Mouse (Mus musculus) adrenal gland, adult 8-10 months (tissue): ENCODE data around the gene Tex35. TPM values are rescaled to one million over a fixed set of nuclear protein-coding genes. Genes with fewer than 3 reads are reported as not detected.

Experiments
- DNase-seq: peaks from one replicate; pipeline ENCODE4 v3.0.0; 2022
- total RNA-seq, 4 experiments: library from RNA; stranded (reverse); gene quantifications; 2 replicates each; pipeline ENCODE4 v1.2.4; 2022

Gene Tex35
- not detected for total RNA-seq

DNA sequence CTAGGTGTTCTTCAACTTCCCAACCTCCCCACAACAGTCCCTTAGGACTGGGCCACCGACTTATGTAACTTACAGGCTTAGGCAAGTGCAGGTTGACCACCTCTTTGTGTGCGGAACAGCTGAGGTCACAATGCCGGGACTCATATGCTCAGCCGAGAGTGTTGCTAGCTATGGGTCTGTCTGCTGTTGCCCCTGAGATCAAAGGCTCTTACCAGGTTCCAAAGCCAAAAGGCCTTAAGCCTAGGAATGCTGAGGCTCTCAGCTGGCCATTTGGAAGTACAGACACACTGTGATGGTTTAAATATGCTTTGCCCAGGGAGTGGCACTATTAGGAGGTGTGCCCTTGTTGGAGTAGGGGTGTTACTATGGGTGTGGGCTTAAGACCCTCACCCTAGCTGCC is at the start of gene Tex35:
Tex35 (minus strand) TSS at position 101 of the 400 bp plus-strand sequence.
- DNase-seq: no peak

DNA sequence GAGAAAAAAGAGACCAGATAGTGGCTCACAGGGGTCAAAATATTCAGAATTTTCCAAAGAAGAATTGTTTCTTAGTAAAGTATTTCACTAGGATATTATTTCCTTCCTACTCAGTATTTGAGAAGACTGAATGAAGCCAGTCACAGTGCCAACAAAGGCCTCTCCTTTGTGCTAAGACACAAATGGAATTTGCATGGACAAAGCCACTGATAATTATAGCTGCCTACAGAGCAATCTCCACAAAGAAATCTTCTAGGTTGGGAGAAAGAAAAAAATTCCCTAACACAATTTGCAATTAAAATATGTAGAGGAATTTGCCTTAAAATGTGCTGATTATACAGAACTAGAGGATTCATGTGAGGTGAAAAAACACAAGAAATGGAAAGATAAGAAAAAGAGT is 45.3 kb upstream of the Tex35 start:
- no peak for DNase-seq

DNA sequence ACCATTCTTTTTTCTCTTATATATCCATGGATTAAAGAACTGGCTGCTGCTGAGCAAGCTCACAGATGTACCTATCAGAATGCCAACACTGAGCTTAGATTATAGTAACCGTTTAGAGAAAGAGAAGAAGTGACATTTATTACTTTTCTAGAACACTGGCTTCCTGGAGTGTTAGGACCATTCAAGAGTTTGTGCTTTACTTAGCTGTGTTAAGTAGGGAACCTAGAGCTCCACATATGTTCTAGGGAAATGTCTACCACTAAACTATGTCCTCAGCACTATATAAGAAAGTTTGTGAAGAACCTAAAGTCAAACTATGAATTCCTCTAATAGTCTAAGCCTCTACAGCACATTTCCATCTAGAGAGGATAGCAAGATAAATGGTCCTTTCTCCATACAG is 41.6 kb upstream of the Tex35 start:
- DNase-seq: no peak

DNA sequence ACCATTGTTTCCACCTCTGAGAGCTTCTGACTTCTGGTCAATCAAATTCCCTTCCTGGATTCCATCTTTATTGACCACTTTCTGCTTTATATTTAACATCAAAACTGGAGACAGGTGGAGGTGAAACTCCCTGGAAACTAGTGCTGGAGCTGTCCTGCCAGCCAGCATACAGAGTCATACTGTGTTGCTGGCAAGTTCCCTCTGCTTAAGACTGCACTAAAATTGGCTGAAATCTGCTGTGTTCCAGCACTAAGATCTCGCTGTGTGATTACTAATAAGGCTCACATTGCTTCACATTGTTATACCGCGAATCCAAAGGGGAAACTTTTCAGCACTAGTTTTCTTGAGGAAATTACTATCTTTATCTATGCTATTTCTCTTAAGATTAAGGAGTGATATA is 36.1 kb upstream of the Tex35 start:
- DNase-seq: no peak

DNA sequence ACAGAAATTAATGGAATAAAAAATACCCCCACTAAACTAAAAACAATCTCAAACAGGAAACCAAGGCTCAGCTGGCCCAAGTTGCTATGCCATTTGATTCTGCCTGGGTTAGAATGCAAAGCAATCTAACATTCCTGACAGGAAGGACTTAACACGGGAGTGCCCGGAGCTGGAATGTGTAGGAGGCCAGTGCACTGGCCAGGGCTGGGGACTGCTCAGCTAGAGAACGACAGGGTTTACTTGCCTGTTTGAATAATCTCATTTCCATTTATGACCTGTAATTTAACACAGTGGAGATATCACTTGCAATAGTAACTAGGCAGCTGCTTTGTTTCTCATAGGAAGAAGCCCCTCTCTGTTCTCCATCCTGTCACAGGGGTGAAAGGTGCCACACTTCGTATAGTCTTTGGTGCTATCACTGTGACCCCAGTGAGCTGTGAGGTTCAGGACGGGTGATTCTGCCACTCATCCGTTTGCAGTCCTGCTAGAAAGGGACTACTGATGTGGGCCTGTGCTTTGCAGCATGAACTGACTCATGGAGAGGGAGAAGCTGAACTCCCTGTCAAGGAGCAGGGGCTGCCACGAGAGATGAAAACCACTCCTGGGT is 34.9 kb upstream of the Tex35 start:
- no peak for DNase-seq

DNA sequence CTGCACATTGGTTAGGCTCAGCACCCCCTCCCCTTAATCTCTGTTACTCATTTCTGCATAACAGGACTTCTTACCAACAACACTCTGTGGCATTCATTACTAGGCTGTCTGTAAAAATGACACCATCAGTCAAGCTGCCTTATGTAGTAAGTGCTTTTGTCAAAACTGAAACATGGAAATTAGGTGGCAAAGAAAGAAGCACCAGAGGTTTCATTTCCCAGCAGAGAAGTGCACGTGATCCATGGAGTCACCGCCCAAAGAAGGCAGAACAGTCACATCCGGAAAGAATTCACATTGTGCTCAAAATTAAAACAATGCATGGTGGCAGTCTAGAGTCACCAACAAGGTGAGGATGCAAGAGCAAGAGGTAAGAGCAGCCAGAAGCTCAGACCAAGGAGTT is 32.5 kb upstream of the Tex35 start:
- no peak for DNase-seq

DNA sequence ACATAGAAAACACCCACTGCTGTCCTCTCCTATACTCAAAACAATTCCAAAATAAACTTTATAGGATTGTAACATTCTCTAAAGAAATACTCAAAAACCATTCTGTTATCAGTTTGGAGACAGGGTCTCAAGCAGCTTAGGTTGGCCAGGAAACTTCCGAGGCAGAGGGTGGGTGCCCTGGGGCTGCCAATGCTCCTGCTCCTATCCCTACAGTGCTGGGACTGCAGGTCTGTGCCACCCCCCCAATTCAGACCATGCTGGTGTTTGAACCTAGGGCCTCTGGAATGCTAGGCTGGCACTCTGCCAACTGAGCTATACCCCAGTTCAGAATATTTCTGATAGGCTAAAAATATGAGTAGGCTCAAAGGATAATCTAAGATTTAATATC is 29.4 kb upstream of the Tex35 start:
- no peak for DNase-seq

DNA sequence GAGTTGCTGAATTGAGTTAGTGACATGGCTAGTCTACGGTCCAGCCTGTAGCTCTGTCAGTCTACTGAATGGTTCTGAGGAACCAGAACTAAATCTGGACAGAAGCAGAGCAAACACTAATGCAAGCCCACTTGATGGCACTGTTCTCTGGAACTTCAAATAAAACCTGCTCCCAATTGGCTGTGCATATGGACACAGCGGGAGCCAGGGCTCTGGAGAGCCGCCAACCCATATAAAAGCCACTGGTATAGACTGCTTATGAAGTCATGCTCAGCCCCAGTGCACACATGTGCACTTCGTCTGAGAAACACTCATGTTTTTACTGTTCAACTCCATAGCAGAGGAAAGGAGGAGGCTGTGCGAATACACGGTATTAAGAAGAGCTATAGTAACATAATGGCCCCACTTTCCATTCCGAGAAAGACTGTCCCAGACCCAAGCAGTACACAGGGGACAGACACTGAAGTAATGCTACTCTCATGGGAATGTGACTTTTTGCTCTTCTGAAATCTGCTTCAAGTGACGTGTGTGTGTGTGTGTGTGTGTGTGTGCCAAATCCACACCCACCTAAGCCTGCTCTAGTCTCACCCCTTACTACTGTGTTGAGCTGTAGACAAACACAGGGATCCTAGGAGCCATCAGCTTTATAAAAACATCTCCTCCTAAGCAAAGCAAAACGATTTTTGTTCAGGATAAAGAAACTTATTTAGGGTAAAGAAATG is 28.8 kb upstream of the Tex35 start:
- no peak for DNase-seq

DNA sequence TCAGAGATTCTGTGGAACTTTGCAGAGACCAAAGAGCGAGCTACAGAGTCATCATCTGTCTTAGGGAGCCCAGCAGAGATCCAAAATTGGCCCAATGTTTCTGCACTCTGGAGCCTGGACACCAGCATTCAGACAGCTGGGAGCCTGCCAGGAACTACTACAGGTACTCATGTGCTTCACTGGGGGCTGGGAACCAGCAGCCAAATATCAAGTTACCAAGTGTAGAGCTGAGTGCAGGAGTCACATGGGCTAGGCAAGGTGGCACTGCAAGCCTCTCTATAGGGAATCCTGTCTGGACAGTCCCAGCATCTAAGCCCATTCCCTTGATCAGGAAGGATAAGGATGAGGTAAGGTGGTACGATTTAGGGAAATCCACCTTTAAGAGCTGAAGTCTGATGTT is 19.7 kb upstream of the Tex35 start:
- no peak for DNase-seq

DNA sequence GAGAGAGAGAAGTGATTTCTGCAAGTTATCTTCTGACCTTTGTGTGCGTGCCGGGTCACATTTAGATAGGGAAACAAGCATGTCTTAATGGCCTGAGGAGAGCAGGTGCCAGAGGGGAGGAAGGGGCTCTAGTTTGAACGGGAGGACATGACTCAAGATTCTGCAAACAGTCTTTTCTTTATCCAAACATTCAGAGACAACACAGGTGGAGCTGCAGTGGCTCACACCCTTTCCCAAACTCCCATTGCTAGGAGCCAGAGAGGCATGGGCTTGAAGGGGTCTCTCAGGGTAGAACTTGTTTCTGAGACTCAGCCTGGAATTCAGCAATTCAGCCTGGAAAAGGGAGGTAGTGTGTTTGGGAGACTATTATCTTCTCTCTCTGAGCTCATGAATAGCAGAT is 15.4 kb upstream of the Tex35 start:
- DNase-seq: no peak

DNA sequence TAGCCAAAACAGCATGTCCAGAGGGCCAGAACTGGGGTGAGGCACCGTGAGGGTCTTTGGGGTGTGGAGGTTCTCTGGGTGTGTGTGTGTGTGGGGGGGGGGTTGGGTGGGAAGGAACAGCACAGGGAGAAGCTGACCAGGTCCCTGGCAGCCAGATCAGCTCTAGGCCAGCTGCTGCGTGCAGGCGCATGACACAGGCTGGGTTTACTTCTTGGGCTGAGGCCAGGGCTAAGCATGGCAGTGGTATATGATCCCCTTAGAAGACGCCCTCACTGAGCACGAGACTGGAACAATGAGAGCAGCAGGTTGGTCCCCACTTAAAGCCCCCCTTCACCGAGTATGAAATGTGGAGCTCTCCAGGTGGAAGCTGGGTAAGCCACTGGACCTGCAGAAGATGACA is 10.7 kb upstream of the Tex35 start:
- DNase-seq: no peak

DNA sequence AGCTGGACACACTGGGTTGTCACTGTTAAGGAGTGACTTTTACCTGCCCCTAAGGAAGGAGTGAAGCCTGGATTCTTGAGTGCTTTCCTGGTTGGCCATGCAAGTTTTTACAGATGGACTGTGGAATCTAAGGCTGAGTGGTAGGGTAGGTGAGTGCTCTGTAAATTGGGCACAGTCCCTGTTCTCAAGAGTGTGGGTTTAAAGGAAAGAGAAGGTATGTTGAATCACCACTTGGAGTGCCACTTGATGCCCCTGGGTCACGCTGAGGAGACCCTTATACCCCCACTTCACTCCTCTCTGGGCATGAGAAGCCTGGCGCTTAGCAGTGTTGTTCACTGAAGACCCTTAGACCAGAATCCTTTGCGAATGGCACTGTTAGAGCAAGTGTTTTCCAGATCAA is 9.0 kb upstream of the Tex35 start:
- no peak for DNase-seq

DNA sequence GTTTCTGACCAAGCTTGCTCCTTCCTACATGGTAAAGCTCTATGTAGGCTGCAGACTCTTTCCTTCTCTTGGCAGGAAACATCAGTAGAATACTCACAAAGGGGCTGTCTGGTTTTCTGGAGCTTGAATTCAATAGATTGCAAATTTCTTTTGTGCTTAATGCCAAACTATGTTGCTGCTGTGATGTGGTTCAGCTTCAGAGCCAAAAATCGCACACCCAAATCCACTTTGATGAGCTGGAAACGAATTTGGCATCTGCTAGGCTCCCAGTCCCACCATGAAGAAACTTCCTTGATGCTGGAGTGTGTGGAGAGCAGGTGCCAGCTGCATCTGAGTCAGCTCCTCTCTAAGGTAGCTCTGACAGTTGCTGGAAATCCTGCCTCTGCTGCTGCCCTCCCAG is 6.0 kb upstream of the Tex35 start:
- DNase-seq: no peak

DNA sequence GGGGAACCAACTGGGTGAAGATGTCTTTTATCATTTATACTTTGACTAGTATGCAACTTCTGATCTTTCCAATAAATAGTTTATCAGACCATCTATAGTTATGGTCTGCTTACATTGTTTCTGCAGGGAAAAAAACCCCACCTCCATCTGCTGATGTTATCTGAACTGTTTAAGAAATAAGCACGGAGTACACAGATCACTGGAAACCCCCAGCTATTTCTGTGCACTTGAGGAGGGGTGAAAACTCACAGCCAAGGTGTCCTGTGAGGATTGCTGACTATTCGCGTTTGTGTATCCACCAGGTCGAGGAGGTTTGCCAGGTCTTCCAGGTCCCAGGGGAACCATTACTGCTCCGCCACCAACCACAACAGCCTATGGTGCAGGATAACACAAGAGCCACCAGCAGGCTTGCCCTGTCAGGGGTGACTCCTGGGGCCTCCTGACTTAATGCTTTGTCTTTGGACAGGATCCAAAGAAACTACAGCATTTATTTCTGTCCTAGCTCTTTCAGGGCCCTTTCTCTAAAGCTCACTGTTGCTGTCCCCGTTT is 1.9 kb upstream of the Tex35 start:
- no peak for DNase-seq

DNA sequence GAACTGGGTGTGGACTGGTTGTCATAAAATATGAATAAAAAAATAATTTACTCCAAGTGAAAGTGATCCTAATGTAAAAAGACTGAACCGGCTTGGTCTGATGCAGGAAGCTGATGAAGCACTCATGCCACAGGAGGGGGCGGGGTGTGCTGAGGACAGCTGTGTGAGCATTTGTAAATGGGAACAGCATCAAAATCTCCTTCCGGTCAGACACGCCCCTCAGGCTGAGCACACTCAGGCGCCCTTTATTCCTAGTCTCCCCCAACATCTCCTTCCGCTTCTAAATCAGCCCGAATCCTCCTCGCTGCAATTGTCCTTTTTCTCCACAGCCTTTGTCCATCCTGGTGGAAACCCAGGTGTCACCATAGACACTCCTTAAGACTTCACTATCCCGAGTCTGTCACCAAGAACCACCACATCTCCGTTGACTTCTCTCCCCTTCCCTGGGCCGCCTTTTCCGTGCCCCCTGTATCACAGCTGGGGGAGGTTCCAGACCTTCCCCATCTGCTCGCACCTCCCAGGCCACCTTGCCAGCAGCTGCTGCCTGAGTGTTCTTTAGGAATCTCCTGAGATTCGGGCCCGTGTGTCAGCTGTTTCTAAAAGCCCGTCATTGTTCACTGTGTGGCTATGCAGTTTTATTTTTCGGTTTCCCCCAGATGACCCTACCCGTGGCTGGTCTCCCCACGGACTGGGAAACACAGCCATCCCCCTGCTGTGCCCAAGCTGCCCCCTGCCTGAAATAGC is 7.2 kb downstream of the Tex35 start:
- no peak for DNase-seq

DNA sequence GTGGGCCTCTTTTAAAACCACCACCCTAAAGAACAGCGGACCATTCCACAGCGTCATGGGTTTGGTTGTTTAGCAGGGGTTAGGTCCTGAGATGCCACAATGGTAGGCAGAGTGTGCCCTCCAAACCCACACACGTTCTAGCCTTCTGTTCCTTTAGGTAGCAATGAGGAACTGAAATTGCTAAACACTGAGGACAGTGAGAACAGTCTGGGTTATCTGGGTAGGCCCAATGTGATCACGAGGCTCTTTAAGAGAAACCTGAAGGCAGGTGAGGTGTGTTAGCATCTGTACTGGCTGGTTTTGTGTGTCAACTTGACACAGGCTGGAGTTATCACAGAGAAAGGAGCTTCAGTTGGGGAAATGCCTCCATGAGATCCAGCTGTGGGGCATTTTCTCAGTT is 12.9 kb downstream of the Tex35 start:
- no peak for DNase-seq

DNA sequence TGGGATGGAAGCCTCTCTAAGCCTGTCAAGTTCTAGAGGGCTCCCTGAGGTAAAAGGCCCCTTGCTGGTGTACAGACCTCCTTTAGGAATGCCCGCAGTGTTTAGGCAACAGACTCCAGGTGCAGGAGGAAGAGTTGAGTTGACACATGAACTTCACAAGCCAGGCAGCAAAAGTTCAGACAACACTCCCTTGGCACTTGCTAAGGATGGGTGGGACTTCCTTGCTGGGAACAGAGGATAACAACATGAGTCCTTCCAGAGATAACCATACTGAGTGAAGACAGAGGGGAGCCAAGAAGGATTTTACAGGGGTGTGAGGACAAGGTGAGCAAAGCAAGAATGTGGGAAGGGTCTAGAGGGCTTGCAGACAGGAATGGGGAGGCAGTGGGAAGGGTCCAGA is 15.9 kb downstream of the Tex35 start:
- DNase-seq: no peak

DNA sequence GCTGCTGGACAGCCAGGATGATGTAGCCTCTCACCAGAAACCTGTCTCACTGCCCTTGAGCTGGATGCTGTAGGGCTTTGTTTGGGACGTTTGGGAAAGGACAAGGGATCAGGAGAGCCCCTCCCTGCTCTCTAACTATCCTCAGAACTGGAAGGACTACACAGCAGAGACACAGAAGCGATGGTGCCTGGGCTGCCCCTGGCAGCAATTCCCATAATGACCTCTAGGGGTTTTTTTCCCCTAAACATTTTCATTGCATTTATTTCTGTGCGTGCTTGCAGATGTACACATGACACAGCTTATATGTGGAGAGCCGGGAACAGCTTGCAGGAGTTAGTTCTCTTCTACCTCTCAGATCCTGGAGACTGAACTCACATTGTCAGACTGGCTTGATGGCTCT is 16.3 kb downstream of the Tex35 start:
- DNase-seq: no peak

DNA sequence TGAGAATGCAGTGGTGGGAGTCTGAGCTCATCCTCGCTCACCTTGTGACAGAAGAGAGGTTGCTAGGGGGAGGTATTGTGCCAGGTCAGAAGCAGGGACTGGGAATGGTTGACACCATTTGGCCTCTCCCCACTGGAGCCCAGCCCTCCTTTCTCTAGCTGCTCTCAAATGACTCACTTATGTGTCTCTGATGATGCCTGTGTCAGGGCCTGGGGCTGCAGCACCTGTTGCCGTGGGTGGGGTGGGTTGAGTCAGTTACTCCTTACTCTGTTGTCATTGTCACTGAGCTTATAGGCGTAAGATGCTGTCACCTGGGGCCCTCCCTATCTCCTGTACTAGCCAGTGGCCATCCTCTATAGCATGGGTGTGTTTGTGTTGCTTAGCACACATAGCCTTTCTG is 17.6 kb downstream of the Tex35 start:
- no peak for DNase-seq

DNA sequence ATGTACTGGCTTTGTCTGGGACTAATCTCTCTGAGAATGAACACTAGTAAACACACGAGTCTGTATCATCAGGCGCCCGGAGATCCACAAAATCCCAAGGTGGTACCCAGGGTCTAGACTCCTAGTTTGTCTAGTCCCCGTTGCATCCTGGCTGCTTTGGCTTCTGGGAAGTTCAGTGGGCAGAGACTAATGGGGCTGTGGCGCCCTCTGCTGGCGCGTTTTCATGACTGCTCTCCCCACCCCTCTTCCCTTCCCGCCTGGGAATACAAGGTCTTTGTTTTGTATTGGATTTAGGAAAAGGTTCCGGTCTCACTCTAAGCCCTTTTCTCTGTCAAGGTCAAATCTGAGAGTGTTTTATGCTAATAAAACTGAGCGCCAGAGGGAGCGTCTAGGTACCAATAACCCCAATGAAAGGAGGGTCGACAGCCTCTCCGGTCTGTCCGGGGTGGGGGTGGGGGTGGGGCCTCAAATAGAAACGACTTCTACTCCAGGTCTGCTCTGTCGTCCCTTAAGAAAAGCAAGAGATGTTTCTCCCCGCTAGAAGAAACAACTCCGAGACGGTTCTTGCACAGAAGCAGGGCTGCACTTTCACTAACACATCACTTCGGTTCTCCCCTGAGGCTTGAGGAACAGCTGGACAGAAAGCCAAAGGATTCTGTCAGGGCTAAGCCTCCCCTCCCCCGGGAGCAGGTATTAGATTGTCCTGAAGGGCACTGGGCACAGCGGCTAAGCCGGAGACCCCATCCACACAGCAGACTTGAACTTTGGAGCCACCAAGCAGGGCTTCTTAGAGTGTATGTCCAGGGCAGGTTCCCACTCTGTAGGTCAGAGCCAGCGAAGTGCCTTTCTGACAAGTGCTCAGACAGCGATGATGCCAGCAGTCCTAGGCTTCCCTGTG is 22.1 kb downstream of the Tex35 start:
- DNase-seq: no peak

DNA sequence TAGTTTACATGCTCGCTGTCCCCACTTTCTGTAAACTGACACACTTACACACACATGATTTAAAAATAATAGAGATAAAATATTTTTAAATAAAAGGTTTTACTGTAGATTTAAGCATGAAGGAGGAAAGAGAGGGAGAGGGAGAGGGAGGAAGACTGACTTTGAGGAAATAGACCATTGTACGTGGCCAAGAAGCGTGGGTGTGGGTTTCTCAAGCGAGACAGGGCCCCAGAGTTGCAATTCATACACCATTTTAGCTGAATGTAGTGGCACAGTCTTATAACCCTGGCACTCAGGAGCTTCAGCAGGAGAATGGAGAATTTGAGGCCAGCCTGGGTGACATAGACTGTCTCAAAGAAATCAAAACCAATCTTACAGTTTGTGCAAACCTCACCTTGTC is 25.5 kb downstream of the Tex35 start:
- no peak for DNase-seq

DNA sequence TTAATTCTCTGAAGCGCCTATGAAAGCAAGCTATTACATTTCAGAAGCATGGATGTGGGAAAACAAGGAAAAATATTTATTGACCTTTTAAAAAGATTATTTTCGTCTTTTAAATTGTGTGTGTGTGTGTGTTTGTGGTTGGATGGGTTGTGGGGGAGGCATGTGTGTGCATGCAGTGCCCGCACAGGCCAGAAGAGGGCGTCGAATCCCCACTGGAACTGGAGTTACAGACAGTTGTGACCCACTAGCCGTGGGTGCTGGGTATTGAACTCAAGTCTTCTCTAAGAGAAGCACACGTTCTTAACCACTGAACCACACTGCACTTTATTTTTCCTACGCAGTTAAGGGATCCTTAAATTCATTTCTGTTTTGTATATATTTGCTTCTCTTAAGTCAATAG is 26.5 kb downstream of the Tex35 start:
- DNase-seq: no peak
